In the genomic region with DNA sequence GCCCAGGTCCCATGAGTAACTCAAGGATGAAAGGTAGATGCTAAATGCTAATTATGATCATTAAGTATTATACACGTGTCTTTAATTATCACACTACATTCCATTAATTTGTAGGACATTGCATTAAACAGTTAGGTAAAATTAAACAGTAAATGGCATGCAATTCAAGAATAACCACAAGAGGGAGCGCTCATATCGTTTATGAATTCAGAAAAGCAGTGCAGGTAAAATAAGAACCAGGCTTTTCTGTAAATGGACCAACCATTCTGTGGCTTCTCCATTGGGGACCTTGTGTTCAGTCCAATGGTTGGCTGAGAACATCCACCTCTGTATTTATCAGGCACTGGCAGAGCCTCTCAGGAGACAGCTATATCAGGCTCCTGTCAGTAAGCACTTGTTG, we compare ENCODE assay signal across 11 mouse cellular contexts. TPM values are rescaled to one million over a fixed set of nuclear protein-coding genes. Genes with fewer than 3 reads are reported as not detected.
A peak's percentile ranks its signal among the peaks of the same experiment; 100 is the strongest.
DNase-seq lines count a peak whose midpoint lies in the region; ATAC-seq and TF ChIP-seq lines count a peak whose summit lies in the region.
"Had no signal": no experiment of that assay in that cellular context is flagged by ENCODE, and none has a peak within 500 bp of the region (broad histone marks: within the 10 kb centered on the region; RNA-seq: fewer than 3 reads in every experiment).

No protein-coding gene starts in this region.

- TF ChIP-seq POLR2A in cerebellum, adult 2 months (IDR thresholded peaks at IDR 0.05; ENCODE audit: borderline replicate concordance, insufficient read depth, low read length): no peak

- WGBS in cerebellum, adult 2 months: 1% methylated on average over 3 of the region's 3 CpGs
- 3% methylated on average over 3 of the region's 3 CpGs for WGBS in limb, embryonic 11.5 days
- WGBS in limb, embryonic 10.5 days: 3% methylated on average over 3 of the region's 3 CpGs
- 4% methylated on average over 3 of the region's 3 CpGs for WGBS in neural tube, embryonic 15.5 days

- H3K36me3 ChIP-seq in limb, embryonic 11.5 days (ENCODE audit: control insufficient read depth, insufficient read depth, low read length): no peaks in the 10 kb centered on the region
- no peaks in the 10 kb centered on the region for H3K36me3 ChIP-seq in limb, embryonic 10.5 days
- H3K36me3 ChIP-seq in neural tube, embryonic 15.5 days: no peaks in the 10 kb centered on the region
- H3K36me3 ChIP-seq: limb, embryonic 15.5 days; stomach, embryonic 15.5 days had no signal

- no peaks in the 10 kb centered on the region for H3K4me1 ChIP-seq in cerebellum, adult 2 months (ENCODE audit: control insufficient read depth, insufficient read depth, low read length)
- no peaks in the 10 kb centered on the region for H3K4me1 ChIP-seq in limb, embryonic 11.5 days (ENCODE audit: control insufficient read depth, insufficient read depth, low read length)
- no peaks in the 10 kb centered on the region for H3K4me1 ChIP-seq in limb, embryonic 10.5 days
- H3K4me1 ChIP-seq in neural tube, embryonic 15.5 days: no peaks in the 10 kb centered on the region
- H3K4me1 ChIP-seq: limb, embryonic 15.5 days; stomach, embryonic 15.5 days had no signal

- no peak for ATAC-seq in limb, embryonic 11.5 days (ENCODE audit: insufficient number of reproducible peaks, low FRiP score, low TSS enrichment, low read depth)
- peak; percentile 82 for ATAC-seq in common myeloid progenitor, adult 5-6 weeks (replicated peaks; ENCODE audit: low read depth, poor library complexity, severe bottlenecking)
- no peak for ATAC-seq in neural tube, embryonic 15.5 days (ENCODE audit: low FRiP score)

- no peak overlapping the region for H3K9ac ChIP-seq in limb, embryonic 11.5 days (ENCODE audit: low read length)
- no peak overlapping the region for H3K9ac ChIP-seq in neural tube, embryonic 15.5 days (replicated peaks)
- H3K9ac ChIP-seq: limb, embryonic 15.5 days; stomach, embryonic 15.5 days had no signal

- no peak; the same call in 1 of the 2 replicates for TF ChIP-seq CTCF in cerebellum, adult 2 months (IDR thresholded peaks at IDR 0.05; ENCODE audit: borderline replicate concordance, insufficient read depth, low read depth, low read length)

- no peaks in the 10 kb centered on the region for H3K27me3 ChIP-seq in cerebellum, adult 2 months (ENCODE audit: control insufficient read depth, insufficient read depth, low read length)
- no peaks in the 10 kb centered on the region for H3K27me3 ChIP-seq in limb, embryonic 11.5 days (ENCODE audit: control insufficient read depth, insufficient read depth, low read length)
- no peaks in the 10 kb centered on the region for H3K27me3 ChIP-seq in limb, embryonic 10.5 days (ENCODE audit: low read depth, poor library complexity, severe bottlenecking)
- H3K27me3 ChIP-seq in neural tube, embryonic 15.5 days (replicated peaks): no peaks in the 10 kb centered on the region
- H3K27me3 ChIP-seq: limb, embryonic 15.5 days; stomach, embryonic 15.5 days had no signal

- H3K27ac ChIP-seq in cerebellum, adult 2 months (ENCODE audit: insufficient read depth, low read length): no peak overlapping the region
- H3K27ac ChIP-seq in limb, embryonic 11.5 days (replicated peaks; ENCODE audit: low read depth, low read length): no peak overlapping the region
- H3K27ac ChIP-seq in limb, embryonic 10.5 days: no peak overlapping the region
- no peak overlapping the region for H3K27ac ChIP-seq in neural tube, embryonic 15.5 days (replicated peaks)
- H3K27ac ChIP-seq: limb, embryonic 15.5 days; stomach, embryonic 15.5 days had no signal

- H3K9me3 ChIP-seq in limb, embryonic 11.5 days (ENCODE audit: control insufficient read depth, low read length): no peaks in the 10 kb centered on the region
- no peaks in the 10 kb centered on the region for H3K9me3 ChIP-seq in limb, embryonic 10.5 days (replicated peaks)
- no peaks in the 10 kb centered on the region for H3K9me3 ChIP-seq in neural tube, embryonic 15.5 days (replicated peaks)
- H3K9me3 ChIP-seq: limb, embryonic 15.5 days; stomach, embryonic 15.5 days had no signal

- peak; percentile 4 for DNase-seq in cerebellum, adult 2 months
- no peak for DNase-seq in cerebellum, adult 11-12 months
- peak; percentile 22 for DNase-seq in limb, embryonic 11.5 days (ENCODE audit: low spot score)
- no peak for DNase-seq in limb, embryonic 10.5 days (ENCODE audit: low spot score)
- DNase-seq in lung, postnatal 36 days: peak; percentile 63
- DNase-seq in adrenal gland, postnatal 14 days: no peak

- no peak overlapping the region for H3K4me2 ChIP-seq in limb, embryonic 11.5 days (ENCODE audit: low read depth, severe bottlenecking)
- no peak overlapping the region for H3K4me2 ChIP-seq in neural tube, embryonic 15.5 days
- H3K4me2 ChIP-seq: limb, embryonic 15.5 days; stomach, embryonic 15.5 days had no signal

- H3K4me3 ChIP-seq in cerebellum, adult 2 months (replicated peaks; ENCODE audit: insufficient read depth, low read depth, low read length): no peak overlapping the region
- no peak overlapping the region for H3K4me3 ChIP-seq in limb, embryonic 11.5 days (ENCODE audit: low read depth, low read length)
- no peak overlapping the region for H3K4me3 ChIP-seq in limb, embryonic 10.5 days
- H3K4me3 ChIP-seq in neural tube, embryonic 15.5 days (replicated peaks): no peak overlapping the region
- H3K4me3 ChIP-seq: limb, embryonic 15.5 days; stomach, embryonic 15.5 days had no signal

RNA-seq across cellular contexts. Expression of a gene that starts 25.2 kb away (rescaled TPM):
- polyA plus RNA-seq in cerebellum, adult 2 months (2012; rRNA removed): 0.52 and 0.69 TPM in 2 replicates
- not detected in 2 replicates for polyA plus RNA-seq in limb, embryonic 11.5 days (2014; fragmentation: Nextera tagmentation; extraction: Ambion mirVana)
- not detected in 2 replicates for polyA plus RNA-seq in limb, embryonic 10.5 days (2016; fragmentation: Nextera tagmentation; extraction: Ambion mirVana)
- 0.27 and 1.4 TPM in 2 replicates for total RNA-seq in common myeloid progenitor, adult 5-6 weeks (2017)
- polyA plus RNA-seq in neural tube, embryonic 15.5 days (2015; fragmentation: Nextera tagmentation; extraction: Ambion mirVana): 1.0 and 1.2 TPM in 2 replicates
- total RNA-seq in adrenal gland, postnatal 14 days (2021): 0.08 TPM in 1 of 2 replicates, not detected in the other
- polyA plus RNA-seq: C2C12; limb, embryonic 15.5 days had no signal

Comparison
In these comparisons a context has a peak if more than half of its experiments do, and no peak if none do; other contexts are left out.
1. DNase-seq: peak in cerebellum, adult 2 months (2 of 2), limb, embryonic 11.5 days (single experiment) and lung, postnatal 36 days (single experiment); none in cerebellum, adult 11-12 months (single experiment), limb, embryonic 10.5 days (single experiment) and adrenal gland, postnatal 14 days (single experiment).